Mouse (Mus musculus) limb, embryonic 12.5 days (tissue): Measurements from ENCODE around the gene Camta1. TPM values are rescaled to one million over a fixed set of nuclear protein-coding genes. Genes with fewer than 3 reads are reported as not detected.

Experiments used
- ATAC-seq: fragments of 200-750 bp; cut with Nextera tagmentation; 2 replicates; pipeline ENCODE4 v1.8.0; 2017; ENCODE audit warnings: low read depth, moderate TSS enrichment; ENCODE audit not compliant: insufficient number of reproducible peaks, insufficient read depth, low FRiP score, low TSS enrichment
- H3K27ac ChIP-seq: fragments of 300-500 bp; sonication (generic); 2 replicates; pipeline ENCODE4 v1.5.1; 2016; ENCODE audit warnings: mild to moderate bottlenecking, moderate library complexity
- H3K27me3 ChIP-seq: fragments of 300-500 bp; sonication (generic); 2 replicates; pipeline ENCODE4 v1.6.1; 2016; ENCODE audit warnings: mild to moderate bottlenecking, moderate library complexity
- H3K36me3 ChIP-seq: fragments of 300-500 bp; sonication (generic); 2 replicates; pipeline ENCODE4 v1.6.1; 2016; ENCODE audit warnings: mild to moderate bottlenecking, moderate library complexity
- H3K4me1 ChIP-seq: fragments of 300-500 bp; sonication (generic); replicated peaks from 2 replicates; pipeline ENCODE4 v1.6.1; 2016
- H3K4me2 ChIP-seq: fragments of 300-500 bp; sonication (generic); 2 replicates; pipeline ENCODE4 v1.6.1; 2016; ENCODE audit warnings: mild to moderate bottlenecking, moderate library complexity
- H3K4me3 ChIP-seq: fragments of 300-500 bp; sonication (generic); replicated peaks from 2 replicates; pipeline ENCODE4 v1.5.1; 2016; ENCODE audit warnings: mild to moderate bottlenecking
- H3K9ac ChIP-seq: fragments of 300-500 bp; sonication (generic); replicated peaks from 2 replicates; pipeline ENCODE4 v1.6.1; 2016; ENCODE audit warnings: mild to moderate bottlenecking, moderate library complexity
- H3K9me3 ChIP-seq: fragments of 300-500 bp; sonication (generic); 2 replicates; pipeline ENCODE4 v1.6.1; 2016; ENCODE audit warnings: mild to moderate bottlenecking, moderate library complexity
- WGBS: fragments of 180-500 bp; shearing (Covaris S2); methylation state at CpG from one replicate; pipeline ENCODE4 v1.1.7; 2016; 5-methylcytosine and 5-hydroxymethylcytosine counted together
- polyA plus RNA-seq: library from polyadenylated mRNA; unstranded; fragments of >200 nt; fragmentation: Nextera tagmentation; extraction: Ambion mirVana; gene quantifications from 2 replicates; pipeline ENCODE4 v1.2.1, GENCODE M21; 2016

The Camta1 gene
- polyA plus RNA-seq, 1 experiment from 2014 or later = 106 TPM

DNA sequence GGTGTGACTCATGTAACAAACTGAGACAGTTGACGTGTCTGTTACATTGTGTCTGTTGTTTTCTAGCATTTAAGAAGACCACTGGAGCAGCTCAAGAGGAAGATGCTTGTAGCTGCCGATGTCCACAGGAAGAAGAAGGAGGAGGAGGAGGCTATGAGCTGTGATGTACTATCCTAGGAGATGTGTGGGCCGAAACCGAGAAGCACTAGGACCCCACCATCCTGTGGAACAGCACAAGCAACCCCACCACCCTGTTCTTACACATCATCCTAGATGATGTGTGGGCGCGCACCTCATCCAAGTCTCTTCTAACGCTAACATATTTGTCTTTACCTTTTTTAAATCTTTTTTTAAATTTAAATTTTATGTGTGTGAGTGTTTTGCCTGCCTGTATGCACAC, 917.0 kb downstream of the Camta1 start:
- Histone ChIP-seq H3K4me3 (no peak overlapping the region), H3K36me3 (no peaks in the 10 kb centered on the region), H3K27me3 (no peaks in the 10 kb centered on the region), H3K9ac (no peak overlapping the region), H3K4me2 (no peak overlapping the region), H3K27ac (no peak overlapping the region), H3K4me1 (no peaks in the 10 kb centered on the region), H3K9me3 (no peaks in the 10 kb centered on the region)
- ATAC-seq = no peak
- 92% methylated on average over 7 of the region's 7 CpGs for WGBS

DNA sequence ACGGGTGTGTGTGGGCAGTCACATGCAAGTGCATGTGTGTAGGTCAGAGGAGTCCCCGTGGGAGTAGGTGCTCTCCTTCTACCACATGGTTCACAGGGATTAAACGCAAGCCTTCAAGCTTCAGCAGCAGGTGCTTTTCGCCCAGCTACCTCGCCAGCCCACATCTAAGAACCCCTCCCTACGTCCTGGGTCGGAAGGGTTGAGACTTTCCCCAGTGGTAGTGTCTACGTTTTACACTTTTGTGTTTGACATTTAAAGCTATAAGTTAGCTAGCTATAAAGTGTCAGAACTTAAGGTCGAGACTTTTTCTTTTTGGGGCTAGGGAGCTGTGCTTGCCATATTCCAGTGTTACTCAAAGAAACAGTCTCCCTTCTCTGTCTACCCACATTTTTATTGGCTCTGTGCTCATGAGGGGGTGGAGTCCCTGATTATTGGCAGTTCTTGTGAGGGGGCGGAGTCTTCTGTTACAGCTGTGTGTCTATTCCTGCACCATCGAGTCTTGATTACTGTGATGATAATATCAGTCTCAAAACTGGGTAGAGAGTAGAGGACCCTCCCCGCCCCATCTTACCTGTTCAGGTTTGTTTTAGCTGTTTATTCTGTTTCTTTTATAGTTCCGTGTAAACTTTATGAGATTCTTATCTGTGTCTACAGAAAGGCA, 921.6 kb downstream of the Camta1 start:
- Histone ChIP-seq H3K9ac (no peak overlapping the region), H3K9me3 (no peaks in the 10 kb centered on the region), H3K36me3 (no peaks in the 10 kb centered on the region), H3K27ac (no peak overlapping the region), H3K4me2 (no peak overlapping the region), H3K4me1 (no peaks in the 10 kb centered on the region), H3K27me3 (no peaks in the 10 kb centered on the region), H3K4me3 (no peak overlapping the region)
- ATAC-seq = no peak
- 66% methylated on average over 13 of the region's 13 CpGs for WGBS

- Histone ChIP-seq H3K4me1 (no peaks in the 10 kb centered on the region), H3K9ac (no peak overlapping the region), H3K27ac (no peak overlapping the region), H3K4me3 (no peak overlapping the region), H3K4me2 (peak overlapping the region; percentile 19; the same call in 1 of the 2 replicates), H3K9me3 (no peaks in the 10 kb centered on the region), H3K36me3 (no peaks in the 10 kb centered on the region), H3K27me3 (no peaks in the 10 kb centered on the region)
- no peak for ATAC-seq
- 56% methylated on average over 14 of the region's 14 CpGs for WGBS
Observed at GRCm38 (mm10) chr4:150938063-150938452, 923.6 kb downstream of the Camta1 start.

DNA sequence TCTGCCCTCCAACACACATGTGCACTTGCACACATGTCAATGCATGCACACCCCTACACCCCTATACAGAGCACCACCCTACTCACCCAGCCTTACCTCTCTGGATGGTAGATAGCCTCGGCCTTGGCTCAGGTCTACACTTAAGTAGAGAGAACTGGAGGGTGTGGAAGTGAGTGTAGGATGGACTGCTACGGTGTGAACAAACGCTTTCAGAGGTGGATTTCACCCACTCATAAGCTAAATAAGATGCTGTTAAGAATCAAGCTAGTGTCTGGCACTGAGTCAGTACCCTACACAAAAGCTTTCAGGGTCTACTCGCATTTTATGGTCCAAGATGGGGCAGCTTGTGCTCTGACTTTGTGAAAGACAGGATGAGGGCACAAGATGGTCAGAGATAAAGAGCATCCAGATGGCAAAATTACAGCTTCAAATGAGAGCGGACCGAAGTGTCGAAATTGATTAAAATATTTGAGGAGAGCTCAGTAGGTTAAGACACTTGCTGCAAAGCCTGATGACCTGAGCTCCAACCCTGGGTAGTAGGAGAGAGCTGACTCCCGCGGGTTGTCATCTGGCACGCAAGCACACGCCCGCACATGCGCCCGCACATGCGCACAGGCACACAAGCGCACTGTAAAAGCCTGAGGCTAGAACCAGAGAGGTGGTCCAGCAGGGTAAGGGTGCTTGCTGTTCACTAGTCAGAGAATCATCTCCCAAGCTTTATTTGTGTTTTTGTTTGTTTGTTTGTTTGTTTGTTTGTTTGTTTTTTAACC, 924.2 kb downstream of the Camta1 start:
- no peak for ATAC-seq
- WGBS = 69% methylated on average over 16 of the region's 16 CpGs
- Histone ChIP-seq H3K4me1 (no peaks in the 10 kb centered on the region), H3K27ac (no peak overlapping the region), H3K27me3 (no peaks in the 10 kb centered on the region), H3K4me2 (peak overlapping the region; percentile 19; the same call in 1 of the 2 replicates), H3K9ac (no peak overlapping the region), H3K4me3 (no peak overlapping the region), H3K36me3 (no peaks in the 10 kb centered on the region), H3K9me3 (no peaks in the 10 kb centered on the region)

- Histone ChIP-seq H3K9ac (no peak overlapping the region), H3K9me3 (no peaks in the 10 kb centered on the region), H3K4me1 (no peaks in the 10 kb centered on the region), H3K4me3 (no peak overlapping the region), H3K27me3 (peaks cover 4% of the 10 kb centered on the region; the same call in 1 of the 2 replicates), H3K36me3 (no peaks in the 10 kb centered on the region), H3K27ac (no peak overlapping the region), H3K4me2 (no peak overlapping the region)
- ATAC-seq = no peak
- 73% methylated on average over 1 of the region's 1 CpGs for WGBS
Observed at GRCm38 (mm10) chr4:150933503-150933902, 928.2 kb downstream of the Camta1 start.

DNA sequence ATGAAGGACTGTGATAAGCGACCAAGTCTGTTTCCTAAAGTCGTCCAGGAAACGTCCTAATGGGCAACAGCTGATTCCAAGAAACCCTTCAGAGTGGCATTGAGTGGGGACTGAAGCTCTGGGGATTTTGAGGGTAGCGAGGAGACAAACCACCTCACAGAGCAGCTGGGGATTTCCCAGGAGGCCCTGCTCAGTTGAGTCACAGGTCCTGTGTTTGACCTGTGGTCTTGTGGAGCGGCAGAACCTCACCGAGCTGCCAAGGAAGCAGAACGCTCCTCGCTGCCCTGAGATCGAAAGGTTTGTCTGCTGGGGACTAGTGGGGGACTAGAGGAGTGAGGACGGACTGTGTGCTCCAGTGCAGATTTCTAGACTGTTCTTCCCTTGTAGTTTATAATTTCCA, 933.9 kb downstream of the Camta1 start:
- H3K36me3 ChIP-seq = no peaks in the 10 kb centered on the region
- no peaks in the 10 kb centered on the region for H3K9me3 ChIP-seq
- no peak overlapping the region for H3K27ac ChIP-seq
- H3K9ac ChIP-seq = no peak overlapping the region
- no peak overlapping the region for H3K4me3 ChIP-seq
- H3K4me1 ChIP-seq = no peaks in the 10 kb centered on the region
- WGBS = 63% methylated on average over 10 of the region's 10 CpGs
- no peak overlapping the region for H3K4me2 ChIP-seq
- H3K27me3 ChIP-seq = peaks cover 4% of the 10 kb centered on the region; the same call in 1 of the 2 replicates
- no peak for ATAC-seq

DNA sequence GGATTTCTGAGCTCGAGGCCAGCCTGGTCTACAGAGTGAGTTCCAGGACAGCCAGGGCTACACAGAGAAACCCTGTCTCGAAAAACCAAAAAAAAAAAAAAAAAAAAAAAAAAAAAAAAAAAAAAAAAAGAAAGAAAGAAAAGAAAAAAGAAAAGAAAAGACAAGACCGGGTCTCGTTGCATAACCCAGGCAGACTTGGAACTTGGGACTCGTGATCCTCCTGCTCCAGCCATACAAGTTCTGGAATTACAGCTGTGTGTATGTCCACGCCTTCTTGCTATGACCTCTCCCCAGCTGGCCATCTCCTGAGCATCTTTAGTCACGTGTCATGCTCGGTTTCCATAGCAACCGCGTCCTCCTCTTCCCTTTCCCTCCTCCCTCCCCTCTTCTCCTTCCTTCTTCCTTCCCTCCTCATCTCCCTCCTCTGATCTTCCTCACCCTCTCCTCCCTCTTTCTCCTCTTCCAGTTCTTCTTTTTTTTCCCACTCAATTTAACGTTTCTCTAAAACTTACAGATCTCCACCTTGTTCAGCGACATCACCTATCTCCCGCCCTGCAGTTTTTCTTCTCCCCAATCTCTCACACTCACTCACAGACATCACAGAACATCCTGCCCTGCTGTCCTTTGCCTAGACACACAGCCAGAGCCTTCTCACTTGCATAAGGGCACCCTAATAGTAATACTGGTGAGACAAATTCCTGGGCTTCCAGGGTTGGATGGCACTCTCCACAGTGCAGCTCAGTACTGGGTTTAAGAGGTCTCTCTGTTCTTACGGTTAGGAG, 934.6 kb downstream of the Camta1 start:
- Histone ChIP-seq H3K4me3 (no peak overlapping the region), H3K36me3 (no peaks in the 10 kb centered on the region), H3K4me2 (no peak overlapping the region), H3K9me3 (no peaks in the 10 kb centered on the region), H3K9ac (no peak overlapping the region), H3K27ac (no peak overlapping the region), H3K4me1 (no peaks in the 10 kb centered on the region), H3K27me3 (peaks cover 4% of the 10 kb centered on the region; the same call in 1 of the 2 replicates)
- 47% methylated on average over 14 of the region's 14 CpGs for WGBS
- no peak for ATAC-seq

DNA sequence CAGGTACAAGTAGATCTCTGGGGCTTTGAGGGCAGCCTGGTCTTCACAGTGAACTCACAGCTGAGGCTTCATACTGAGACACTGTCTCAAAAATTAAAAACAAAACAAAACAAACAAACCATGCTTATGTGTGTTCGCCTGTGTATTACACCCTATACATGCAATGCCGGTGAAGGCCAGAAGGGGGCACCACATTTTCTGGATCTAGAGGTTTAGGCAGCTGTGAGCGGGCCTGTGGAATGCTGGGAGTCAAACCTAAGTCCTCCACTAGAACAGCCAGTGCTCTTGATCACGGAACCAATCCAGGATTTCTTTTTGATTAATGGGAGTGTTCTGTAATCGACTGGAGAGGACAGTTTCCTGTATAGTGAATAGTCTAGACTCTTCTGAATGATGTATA, 935.8 kb downstream of the Camta1 start:
- no peaks in the 10 kb centered on the region for H3K36me3 ChIP-seq
- H3K4me3 ChIP-seq = no peak overlapping the region
- no peak overlapping the region for H3K27ac ChIP-seq
- no peak overlapping the region for H3K9ac ChIP-seq
- H3K27me3 ChIP-seq = peaks cover 4% of the 10 kb centered on the region; the same call in 1 of the 2 replicates
- H3K4me2 ChIP-seq = no peak overlapping the region
- 47% methylated on average over 5 of the region's 5 CpGs for WGBS
- ATAC-seq = no peak
- H3K9me3 ChIP-seq = no peaks in the 10 kb centered on the region
- peaks cover 3% of the 10 kb centered on the region; the same call in 1 of the 2 replicates for H3K4me1 ChIP-seq

- WGBS = 88% methylated on average over 6 of the region's 6 CpGs
- ATAC-seq = no peak
- peaks cover 4% of the 10 kb centered on the region; the same call in 1 of the 2 replicates for H3K27me3 ChIP-seq
- peaks cover 3% of the 10 kb centered on the region; the same call in 1 of the 2 replicates for H3K4me1 ChIP-seq
- no peaks in the 10 kb centered on the region for H3K36me3 ChIP-seq
- H3K9me3 ChIP-seq = no peaks in the 10 kb centered on the region
- H3K9ac ChIP-seq = no peak overlapping the region
- H3K4me2 ChIP-seq = no peak overlapping the region
- H3K27ac ChIP-seq = no peak overlapping the region
- no peak overlapping the region for H3K4me3 ChIP-seq
Observed at GRCm38 (mm10) chr4:150924936-150925335, 936.7 kb downstream of the Camta1 start.

DNA sequence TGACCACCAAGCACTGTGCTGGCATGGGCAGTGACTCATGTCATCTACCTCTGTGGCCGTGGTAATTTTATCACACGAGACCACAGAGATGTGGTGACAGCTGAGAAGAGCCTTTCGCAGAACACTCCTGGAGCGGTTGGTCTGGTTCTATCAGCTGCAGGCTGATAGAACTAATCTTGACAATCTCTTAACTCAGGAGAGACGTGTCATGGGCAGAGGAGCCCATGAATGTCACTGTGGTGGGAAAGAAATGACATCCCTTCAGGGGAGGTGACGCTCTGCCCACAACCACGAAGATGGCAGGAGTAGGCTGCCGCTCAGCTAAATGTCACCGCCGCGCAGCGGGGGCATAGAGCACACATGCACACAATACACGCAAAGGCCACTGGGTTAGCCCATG, 937.4 kb downstream of the Camta1 start:
- H3K36me3 ChIP-seq = no peaks in the 10 kb centered on the region
- 82% methylated on average over 13 of the region's 13 CpGs for WGBS
- no peak for ATAC-seq
- no peak overlapping the region for H3K4me2 ChIP-seq
- H3K27me3 ChIP-seq = no peaks in the 10 kb centered on the region
- no peak overlapping the region for H3K4me3 ChIP-seq
- H3K9me3 ChIP-seq = no peaks in the 10 kb centered on the region
- no peak overlapping the region for H3K9ac ChIP-seq
- peaks cover 3% of the 10 kb centered on the region; the same call in 1 of the 2 replicates for H3K4me1 ChIP-seq
- no peak overlapping the region for H3K27ac ChIP-seq

GRCm38 (mm10) chr4:150921206-150921605, 940.5 kb downstream of the Camta1 start:
- Histone ChIP-seq H3K27me3 (no peaks in the 10 kb centered on the region), H3K36me3 (no peaks in the 10 kb centered on the region), H3K9me3 (no peaks in the 10 kb centered on the region), H3K9ac (no peak overlapping the region), H3K27ac (no peak overlapping the region), H3K4me1 (peaks cover 3% of the 10 kb centered on the region; the same call in 1 of the 2 replicates), H3K4me3 (no peak overlapping the region), H3K4me2 (no peak overlapping the region)
- 84% methylated on average over 8 of the region's 8 CpGs for WGBS
- ATAC-seq = no peak
